Mouse (Mus musculus) heart, postnatal 0 days (tissue): ENCODE measurements around the gene Setdb1. TPM values are rescaled to one million over a fixed set of nuclear protein-coding genes. Genes with fewer than 3 reads are reported as not detected.

Experiments
- ATAC-seq: fragments of 200-750 bp; cut with Nextera tagmentation; 2 replicates; pipeline ENCODE4 v1.8.0; 2017; ENCODE audit warnings: low read depth, moderate number of reproducible peaks, moderate library complexity; ENCODE audit not compliant: insufficient read depth
- DNase-seq: peaks from one replicate; pipeline ENCODE4 v3.0.0-alpha.2; 2016; ENCODE audit warnings: low spot score
- H3K27ac ChIP-seq: fragments of 300-500 bp; sonication (generic); 2 replicates; pipeline ENCODE4 v1.5.1; 2014; ENCODE audit warnings: low read depth, mild to moderate bottlenecking
- H3K27me3 ChIP-seq: fragments of 300-500 bp; sonication (generic); 2 replicates; pipeline ENCODE4 v1.6.1; 2014; ENCODE audit warnings: low read length, mixed read lengths; ENCODE audit not compliant: control insufficient read depth, insufficient read depth
- H3K36me3 ChIP-seq: fragments of 300-500 bp; sonication (generic); replicated peaks from 2 replicates; pipeline ENCODE4 v1.6.1; 2014; ENCODE audit warnings: low read length, mixed read lengths; ENCODE audit not compliant: control insufficient read depth, insufficient read depth
- H3K4me1 ChIP-seq: fragments of 300-500 bp; sonication (generic); 2 replicates; pipeline ENCODE4 v1.6.1; 2014; ENCODE audit warnings: antibody characterized with exemption; ENCODE audit not compliant: control insufficient read depth, insufficient read depth
- H3K4me2 ChIP-seq: fragments of 300-500 bp; sonication (generic); 2 replicates; pipeline ENCODE4 v1.6.1; 2014; ENCODE audit warnings: low read depth, mild to moderate bottlenecking, low read length, moderate library complexity
- H3K4me3 ChIP-seq: fragments of 300-500 bp; sonication (generic); 2 replicates; pipeline ENCODE4 v1.5.1; 2014; ENCODE audit warnings: low read depth, low read length
- H3K9ac ChIP-seq: fragments of 300-500 bp; sonication (generic); replicated peaks from 2 replicates; pipeline ENCODE4 v1.6.1; 2014; ENCODE audit warnings: low read depth, low read length, mixed read lengths
- H3K9me3 ChIP-seq: fragments of 300-500 bp; sonication (generic); replicated peaks from 2 replicates; pipeline ENCODE4 v1.6.1; 2016; ENCODE audit warnings: low read length; ENCODE audit not compliant: control insufficient read depth
- CTCF ChIP-seq: IDR thresholded peaks from 2 replicates; pipeline ENCODE4 v1.5.1; 2016; ENCODE audit warnings: antibody characterized with exemption, control low read depth, low read depth
- EP300 ChIP-seq: IDR thresholded peaks from 2 replicates; pipeline ENCODE4 v1.6.1; 2016; ENCODE audit warnings: antibody characterized with exemption, low read depth
- WGBS: fragments of 180-500 bp; shearing (Covaris S2); extraction: QIAGEN DNeasy Blood & Tissue Kit; methylation state at CpG from one replicate; pipeline ENCODE4 v1.1.7; 2014; 5-methylcytosine and 5-hydroxymethylcytosine counted together
- polyA plus RNA-seq: library from polyadenylated mRNA; unstranded; fragments of >200 nt; fragmentation: Nextera tagmentation; extraction: Ambion mirVana; gene quantifications from 2 replicates; pipeline ENCODE4 v1.2.1, GENCODE M21; 2015
- total RNA-seq: library from RNA; depleted of rRNA; stranded (reverse); fragments of >200 nt; gene quantifications from 2 replicates; pipeline ENCODE4 v1.2.3, GENCODE M21; 2014; ENCODE audit warnings: low replicate concordance

Setdb1 gene
- total and polyA plus RNA-seq, 2 experiments from 2014 or later: 7.9 to 9.5 TPM

DNA sequence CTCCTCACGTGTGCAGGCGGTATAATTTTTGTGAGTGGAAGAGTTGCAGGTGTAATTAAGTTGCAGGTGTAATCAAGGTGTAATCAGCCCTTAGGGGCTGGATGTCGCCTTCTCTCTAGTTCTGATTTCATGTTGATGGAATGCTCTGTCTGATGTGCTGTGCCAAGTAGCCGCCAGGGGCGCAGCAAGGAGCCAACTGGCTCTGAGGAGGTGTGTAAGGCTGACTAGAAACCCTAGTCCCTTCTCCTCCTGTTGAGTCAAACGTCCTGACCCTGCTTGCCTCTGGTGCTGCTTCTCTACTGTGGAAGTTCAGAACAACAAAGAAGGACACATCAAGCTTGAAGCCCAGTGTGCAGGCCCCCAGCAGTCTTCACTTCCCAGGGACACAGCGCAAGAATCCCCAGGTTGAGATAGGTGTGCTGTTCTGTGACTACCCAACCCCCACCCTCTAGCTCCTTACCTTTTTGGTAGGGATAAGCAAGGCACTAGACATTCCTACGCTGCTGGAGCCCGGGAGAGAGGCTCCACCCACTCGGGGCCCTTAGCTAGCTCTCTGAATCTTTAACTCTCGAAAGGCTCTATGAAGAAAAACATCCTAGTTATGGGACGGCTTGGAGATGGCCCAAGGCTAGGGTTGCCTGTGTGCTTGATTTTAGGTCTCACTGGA, 39.5 kb downstream of the Setdb1 start:
- H3K36me3 ChIP-seq: peaks cover 28% of the 10 kb centered on the region
- H3K4me1 ChIP-seq: peaks cover 29% of the 10 kb centered on the region
- H3K9ac ChIP-seq: peak overlapping the region; percentile 32; the same call in 1 of the 2 replicates
- peak; percentile 59 for TF ChIP-seq CTCF
- TF ChIP-seq EP300: no peak
- H3K9me3 ChIP-seq: no peaks in the 10 kb centered on the region
- peak overlapping the region; percentile 54 for H3K4me2 ChIP-seq
- no peaks in the 10 kb centered on the region for H3K27me3 ChIP-seq
- ATAC-seq (no peak), DNase-seq (peak; percentile 41)
- 17% methylated on average over 12 of the region's 12 CpGs for WGBS
- no peak overlapping the region; the same call in 1 of the 2 replicates for H3K4me3 ChIP-seq
- H3K27ac ChIP-seq: peak overlapping the region; percentile 76

DNA sequence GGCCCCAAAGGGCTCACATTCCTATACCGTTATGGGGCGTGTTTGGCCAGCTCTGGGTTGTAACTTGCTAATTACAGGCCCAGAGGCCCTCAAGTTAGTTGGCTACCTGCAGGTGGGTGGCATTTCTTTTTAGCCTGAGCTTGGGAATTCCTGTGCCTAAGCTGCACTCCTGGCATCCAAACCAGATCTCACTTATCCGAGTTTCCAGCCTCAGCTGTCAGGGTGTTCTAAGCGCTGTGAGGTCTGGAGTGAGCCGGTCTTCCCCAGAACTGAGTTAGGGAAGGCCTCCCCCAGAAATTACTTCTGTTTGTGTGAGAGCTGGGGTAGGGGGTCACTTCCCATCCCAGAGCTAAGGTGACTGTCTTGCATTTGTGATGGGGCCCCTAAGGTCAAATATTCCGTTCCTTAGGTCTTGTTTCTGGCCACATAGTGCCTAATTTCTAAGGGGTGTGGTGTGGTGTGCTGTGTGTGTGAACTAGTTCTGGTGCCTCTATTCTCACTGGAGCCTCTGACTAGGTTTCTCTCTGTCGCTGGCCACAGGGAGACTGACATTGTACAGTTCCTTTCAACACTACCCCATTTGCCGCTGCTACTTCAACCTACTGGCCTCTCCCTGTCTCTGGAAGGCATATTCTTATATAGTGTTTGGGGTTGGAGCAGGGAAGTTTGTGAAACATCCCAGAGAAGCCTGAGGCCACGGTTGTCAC, 41.0 kb downstream of the Setdb1 start:
- Histone ChIP-seq H3K9ac (peak overlapping the region; percentile 97), H3K9me3 (no peaks in the 10 kb centered on the region), H3K36me3 (peaks cover 12% of the 10 kb centered on the region), H3K27ac (peak overlapping the region; percentile 93), H3K27me3 (no peaks in the 10 kb centered on the region), H3K4me3 (peak overlapping the region; percentile 88), H3K4me1 (peaks cover 29% of the 10 kb centered on the region), H3K4me2 (peak overlapping the region; percentile 87)
- ATAC-seq (no peak), DNase-seq (peak; percentile 27)
- TF ChIP-seq EP300 (no peak), CTCF (no peak)
- WGBS: 4% methylated on average over 9 of the region's 9 CpGs

DNA sequence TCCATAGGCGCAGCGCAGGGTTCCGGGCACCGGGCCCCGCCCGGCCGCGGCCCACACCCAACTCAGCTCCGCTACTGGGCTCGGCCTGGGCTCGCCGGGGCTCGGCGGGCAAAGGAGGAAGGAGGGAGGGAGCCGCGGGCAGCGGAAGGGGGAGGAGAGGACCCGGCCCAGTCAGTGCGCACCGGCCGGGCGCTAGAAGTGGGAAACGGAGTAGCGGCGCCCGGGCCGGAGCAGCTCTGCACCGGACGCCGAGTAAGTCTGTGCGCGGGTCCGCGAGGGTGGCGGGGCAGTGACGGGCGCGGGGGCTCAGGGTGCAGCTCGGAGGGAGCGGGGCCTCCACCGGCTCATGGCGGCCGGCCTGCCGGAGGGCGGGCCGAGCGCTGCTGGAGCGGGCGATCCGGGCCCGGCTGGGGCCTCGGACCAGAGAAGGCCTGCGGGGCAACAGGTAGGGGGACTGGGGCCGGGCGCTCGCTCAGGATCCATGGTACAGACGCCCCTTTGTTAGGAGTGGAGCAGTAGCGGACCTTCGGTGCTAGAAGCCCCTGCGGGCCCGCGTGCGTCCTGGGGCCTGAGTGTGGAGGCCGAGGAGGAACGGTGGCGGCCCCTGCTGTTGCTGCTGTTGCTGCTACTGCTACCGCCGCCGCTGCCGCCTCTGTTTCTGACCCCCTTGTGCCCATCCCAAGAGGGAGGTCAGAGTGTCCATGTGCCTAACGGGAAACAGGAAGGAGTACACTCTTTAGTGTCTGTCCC, 41.7 kb downstream of the Setdb1 start:
- peak; percentile 92 for DNase-seq
- Histone ChIP-seq H3K27ac (peak overlapping the region; percentile 93), H3K27me3 (no peaks in the 10 kb centered on the region), H3K4me2 (peak overlapping the region; percentile 87), H3K4me3 (peak overlapping the region; percentile 88), H3K36me3 (peaks cover 5% of the 10 kb centered on the region), H3K9ac (peak overlapping the region; percentile 97), H3K9me3 (no peaks in the 10 kb centered on the region), H3K4me1 (peaks cover 29% of the 10 kb centered on the region)
- ATAC-seq: peak; percentile 90
- WGBS: under 1% methylated on average over 62 of the region's 71 CpGs
- peak; percentile 63; the same call in 1 of the 2 replicates for TF ChIP-seq EP300
- peak; percentile 44 for TF ChIP-seq CTCF

- no peak for TF ChIP-seq EP300
- no peak for TF ChIP-seq CTCF
- Histone ChIP-seq H3K27me3 (no peaks in the 10 kb centered on the region), H3K4me3 (peak within 1 kb of the TSS; percentile 88), H3K27ac (peak within 1 kb of the TSS; percentile 93), H3K9ac (peak within 1 kb of the TSS; percentile 97), H3K9me3 (no peaks in the 10 kb centered on the region), H3K36me3 (no peaks in the 10 kb centered on the region; the same call in 1 of the 2 replicates), H3K4me2 (peak within 1 kb of the TSS; percentile 87), H3K4me1 (peaks cover 29% of the 10 kb centered on the region)
- 4% methylated on average over 27 of the region's 27 CpGs for WGBS
- ATAC-seq: no peak
- peak; percentile 6 for DNase-seq
These were observed 42.4 kb downstream of the Setdb1 start, which contains the start of gene Cers2 for GRCm38 (mm10) chr3:95314486-95315093. Cers2 (plus strand) TSS chr3:95314791.

GRCm38 (mm10) chr3:95314075-95314474, 42.9 kb downstream of the Setdb1 start:
- 0 out of 2 replicates have a peak overlapping the region, but pooled peaks have one; percentile 97 for H3K9ac ChIP-seq
- no peak overlapping the region for H3K27ac ChIP-seq
- peaks cover 26% of the 10 kb centered on the region for H3K4me1 ChIP-seq
- no peak overlapping the region for H3K4me3 ChIP-seq
- H3K36me3 ChIP-seq: no peaks in the 10 kb centered on the region; the same call in 1 of the 2 replicates
- 76% methylated on average over 6 of the region's 6 CpGs for WGBS
- ATAC-seq (no peak), DNase-seq (no peak)
- no peak for TF ChIP-seq EP300
- no peak for TF ChIP-seq CTCF
- H3K4me2 ChIP-seq: 0 out of 2 replicates have a peak overlapping the region, but pooled peaks have one; percentile 87
- H3K9me3 ChIP-seq: no peaks in the 10 kb centered on the region
- H3K27me3 ChIP-seq: no peaks in the 10 kb centered on the region
